Mouse (Mus musculus) neutrophil, adult 5-6 weeks (primary cell): ENCODE results near the gene Samsn1. TPM values are rescaled to one million over a fixed set of nuclear protein-coding genes. Genes with fewer than 3 reads are reported as not detected.
A peak's percentile ranks its signal among the peaks of the same experiment; 100 is the strongest.

ENCODE experiments used
- ATAC-seq: fragments of 151-379, 151-347 bp; 2 replicates; pipeline ENCODE4 v1.8.0; 2017; ENCODE audit warnings: mild to moderate bottlenecking, moderate TSS enrichment; ENCODE audit not compliant: insufficient number of reproducible peaks, poor library complexity, low FRiP score, severe bottlenecking; ENCODE audit errors: extremely low read depth
- total RNA-seq: library from RNA; stranded (forward); fragments of 200-1000 nt; gene quantifications from 2 replicates; pipeline ENCODE4 v1.2.3, GENCODE M21; 2017

The Samsn1 gene
- total RNA-seq, 1 experiment from 2014 or later: 181 TPM

GRCm38 (mm10) chr16:75894263-75894901 lies 127.7 kb downstream of the Samsn1 start:
- ATAC-seq: 0 out of 2 replicates have a peak, but pooled peaks have one; percentile 16

GRCm38 (mm10) chr16:75893470-75893869 lies 128.6 kb downstream of the Samsn1 start:
- ATAC-seq: no peak

GRCm38 (mm10) chr16:75889081-75889646 lies 132.9 kb downstream of the Samsn1 start:
- ATAC-seq: no peak

GRCm38 (mm10) chr16:75887203-75887602 lies 134.9 kb downstream of the Samsn1 start:
- ATAC-seq: peak; percentile 51; the same call in 1 of the 2 replicates

- ATAC-seq: no peak
Measured at GRCm38 (mm10) chr16:75878885-75879284, 143.2 kb downstream of the Samsn1 start.

- peak; percentile 92 for ATAC-seq
Measured at GRCm38 (mm10) chr16:75877170-75877569, 144.9 kb downstream of the Samsn1 start.

GRCm38 (mm10) chr16:75875896-75876295 lies 146.2 kb downstream of the Samsn1 start:
- ATAC-seq: no peak

- no peak for ATAC-seq
Measured at GRCm38 (mm10) chr16:75874508-75874907, 147.6 kb downstream of the Samsn1 start.

- ATAC-seq: peak; percentile 26; the same call in 1 of the 2 replicates
Measured at GRCm38 (mm10) chr16:75872241-75872640, 149.8 kb downstream of the Samsn1 start.

- ATAC-seq: no peak
Measured at GRCm38 (mm10) chr16:75867400-75867799, 154.7 kb downstream of the Samsn1 start.

- no peak for ATAC-seq
Measured at GRCm38 (mm10) chr16:75865505-75865904, 156.6 kb downstream of the Samsn1 start.

GRCm38 (mm10) chr16:75864673-75865072 lies 157.4 kb downstream of the Samsn1 start:
- no peak for ATAC-seq

GRCm38 (mm10) chr16:75856343-75856742 lies 165.7 kb downstream of the Samsn1 start:
- ATAC-seq: no peak

- peak; percentile 99 for ATAC-seq
Measured at GRCm38 (mm10) chr16:75855402-75855801, 166.7 kb downstream of the Samsn1 start.

- ATAC-seq: no peak
Measured at GRCm38 (mm10) chr16:75853556-75854271, 168.4 kb downstream of the Samsn1 start.

GRCm38 (mm10) chr16:75852485-75852884 lies 169.6 kb downstream of the Samsn1 start:
- no peak for ATAC-seq

GRCm38 (mm10) chr16:75849039-75849438 lies 173.0 kb downstream of the Samsn1 start:
- no peak for ATAC-seq

- no peak for ATAC-seq
Measured at GRCm38 (mm10) chr16:75843653-75844062, 178.4 kb downstream of the Samsn1 start.

GRCm38 (mm10) chr16:75843031-75843430 lies 179.1 kb downstream of the Samsn1 start:
- no peak for ATAC-seq

GRCm38 (mm10) chr16:75842569-75842968 lies 179.5 kb downstream of the Samsn1 start:
- ATAC-seq: no peak
